Mouse (Mus musculus): Measurements from ENCODE around the gene Noxo1.
"Not testable (repeated sequence)": the region's sequence is repeated elsewhere in the genome, so short reads cannot be mapped to it uniquely, and the experiment has no call there.

Noxo1 gene

GRCm38 (mm10) chr17:24696011-24696697 lies at the start of gene Noxo1, which contains the start of gene Gfer:
Noxo1 (plus strand) TSS chr17:24696234.
Gfer (minus strand) TSS chr17:24696156.
- DNase-seq (ENCODE audit: low read depth, low spot score), result no peak

GRCm38 (mm10) chr17:24646381-24646780 lies 49.7 kb upstream of the Noxo1 start:
- no peak for DNase-seq (ENCODE audit: low read depth, low spot score)

GRCm38 (mm10) chr17:24647493-24647892 lies 48.5 kb upstream of the Noxo1 start:
- no peak for DNase-seq (ENCODE audit: low read depth, low spot score)

- no peak for DNase-seq (ENCODE audit: low read depth, low spot score)
Measured at GRCm38 (mm10) chr17:24648731-24649377, 47.2 kb upstream of the Noxo1 start.

DNA sequence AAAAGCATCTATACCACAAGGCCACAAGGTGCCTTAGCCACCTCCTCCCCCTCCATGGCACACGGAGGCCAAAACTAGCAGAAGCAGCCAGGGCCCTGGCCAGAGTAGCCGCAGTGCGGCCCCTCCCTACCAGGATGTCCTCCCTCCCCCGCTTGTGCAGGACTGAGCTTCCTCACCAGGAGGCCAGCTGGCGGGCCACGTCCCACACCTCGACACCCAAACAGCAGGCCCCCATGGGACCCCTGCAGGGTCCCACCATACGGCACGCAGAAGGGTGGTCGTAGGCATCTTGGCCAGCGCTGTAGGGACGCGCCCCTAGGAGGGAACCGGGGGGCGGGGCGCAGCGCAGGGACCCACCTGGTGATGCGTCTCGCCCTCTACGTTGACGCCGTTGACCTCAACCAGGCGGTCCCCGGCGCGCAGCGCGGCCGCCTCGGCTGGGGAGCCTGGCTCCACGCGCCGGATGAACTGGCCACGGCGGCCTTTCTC lies 46.4 kb upstream of the Noxo1 start:
- no peak for DNase-seq (ENCODE audit: low read depth, low spot score)

DNA sequence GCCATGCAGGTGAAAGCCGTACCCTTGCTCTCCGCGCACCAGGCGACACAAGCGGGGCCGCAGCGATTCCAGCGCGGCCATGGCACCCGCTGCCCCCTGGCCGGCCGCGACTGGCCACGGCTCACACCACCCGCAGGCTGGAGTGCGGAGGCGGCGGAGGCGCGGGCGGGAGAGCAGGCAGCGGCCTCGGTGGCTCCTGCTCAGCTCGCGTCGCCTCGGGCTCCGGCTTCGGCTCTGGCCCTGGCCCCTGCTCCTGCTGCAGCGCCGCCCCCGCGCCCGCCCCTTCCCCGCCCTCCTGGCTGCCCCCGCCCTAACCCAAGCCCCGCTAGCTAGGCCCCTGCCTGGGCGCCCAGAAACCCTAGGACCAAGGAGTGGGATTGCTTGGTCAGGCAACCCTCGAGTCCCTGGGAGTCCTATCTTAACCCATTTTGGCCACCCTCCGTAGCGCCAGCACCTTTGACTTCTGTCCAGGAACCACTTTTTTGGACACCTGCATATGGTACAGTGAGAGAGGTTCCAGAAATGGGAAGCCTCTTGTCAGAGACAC lies 45.9 kb upstream of the Noxo1 start, which contains the start of gene Slc9a3r2:
Slc9a3r2 (minus strand) TSS at position 258 of the 547 bp plus-strand sequence.
- no peak for DNase-seq (ENCODE audit: low read depth, low spot score)

GRCm38 (mm10) chr17:24650766-24651165 lies 45.3 kb upstream of the Noxo1 start:
- no peak for DNase-seq (ENCODE audit: low read depth, low spot score)

DNA sequence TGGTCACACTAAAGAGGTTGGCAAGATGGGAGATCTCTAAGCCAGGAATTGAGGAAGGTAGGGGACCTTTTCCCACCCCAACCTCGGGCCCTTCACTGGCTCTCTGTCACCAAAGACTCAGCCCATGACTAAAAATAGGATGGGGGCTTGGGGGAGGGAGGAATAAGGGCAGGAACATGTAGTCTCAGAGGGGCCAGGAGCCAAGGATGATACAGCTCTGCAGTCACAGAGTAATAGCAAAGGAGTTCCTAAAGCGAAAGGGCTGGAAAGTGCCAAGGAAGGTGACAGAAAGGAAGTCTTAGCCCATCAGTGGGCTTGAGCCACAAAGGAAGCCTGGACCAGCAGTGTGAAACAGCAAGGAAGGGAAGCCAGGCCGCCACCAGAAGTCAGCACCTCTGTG lies 44.2 kb upstream of the Noxo1 start:
- DNase-seq (ENCODE audit: low read depth, low spot score), result no peak

DNA sequence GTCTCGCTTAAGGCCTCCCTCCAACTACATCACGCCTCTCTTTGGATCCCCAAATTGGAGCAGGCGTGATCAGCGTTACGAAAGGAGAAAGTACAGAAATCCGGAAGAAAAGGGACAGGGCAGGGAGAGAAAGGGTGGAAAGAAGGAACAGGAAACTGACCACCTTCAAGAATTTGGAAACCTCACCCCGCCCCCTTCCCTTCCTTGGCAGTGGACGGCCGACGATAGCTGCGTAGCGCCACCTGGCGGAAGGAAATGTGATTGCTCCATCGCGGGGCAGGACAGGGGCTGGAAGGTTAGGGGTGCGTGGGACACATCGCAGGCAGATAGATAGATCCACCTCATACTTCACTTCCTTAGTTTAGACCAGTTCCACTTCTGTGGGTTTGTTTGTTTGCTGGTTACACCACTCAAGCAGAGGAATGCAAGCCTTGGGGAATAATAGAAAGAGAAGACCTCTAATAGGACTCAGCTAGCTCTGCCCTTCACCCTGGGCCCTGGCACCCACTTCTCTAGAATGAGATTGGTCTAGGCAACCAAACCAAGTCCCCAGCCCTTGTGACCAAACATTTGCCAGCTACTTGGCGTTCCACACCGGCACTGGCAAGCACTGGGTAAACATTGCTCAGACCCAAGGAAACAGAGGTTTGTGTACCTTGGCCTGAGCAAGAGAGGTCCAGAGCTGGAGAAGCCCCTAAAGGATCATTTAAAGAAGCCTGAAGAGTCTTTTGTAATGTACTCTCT lies 41.9 kb upstream of the Noxo1 start:
- no peak for DNase-seq (ENCODE audit: low read depth, low spot score)

GRCm38 (mm10) chr17:24654969-24655368 lies 41.1 kb upstream of the Noxo1 start:
- no peak for DNase-seq (ENCODE audit: low read depth, low spot score)

- no peak for DNase-seq (ENCODE audit: low read depth, low spot score)
Measured at GRCm38 (mm10) chr17:24658017-24658758, 37.8 kb upstream of the Noxo1 start, which contains the start of gene Npw. Npw (minus strand) TSS chr17:24658457.

GRCm38 (mm10) chr17:24667011-24667410 lies 29.0 kb upstream of the Noxo1 start:
- not testable (repeated sequence) for DNase-seq (ENCODE audit: low read depth, low spot score)

- no peak for DNase-seq (ENCODE audit: low read depth, low spot score)
Measured at GRCm38 (mm10) chr17:24667416-24667815, 28.6 kb upstream of the Noxo1 start.

DNA sequence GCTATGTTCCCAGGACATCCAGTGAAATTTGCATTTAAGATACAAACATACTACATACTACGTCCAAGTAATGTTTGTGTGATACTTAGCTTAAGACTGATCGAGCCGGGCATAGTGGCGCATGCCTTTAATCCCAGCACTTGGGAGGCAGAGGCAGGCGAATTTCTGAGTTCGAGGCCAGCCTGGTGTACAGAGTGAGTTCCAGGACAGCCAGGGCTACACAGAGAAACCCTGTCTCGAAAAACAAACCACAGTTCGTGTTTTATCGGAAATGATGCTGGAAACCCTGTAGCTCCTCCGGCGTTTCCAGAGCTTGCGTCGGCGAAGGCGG lies 26.9 kb upstream of the Noxo1 start:
- not testable (repeated sequence) for DNase-seq (ENCODE audit: low read depth, low spot score)

- DNase-seq (ENCODE audit: low read depth, low spot score), result peak; percentile 79
Measured at GRCm38 (mm10) chr17:24669545-24670245, 26.3 kb upstream of the Noxo1 start, which contains the start of gene Zfp598. Zfp598 (plus strand) TSS chr17:24669687.

GRCm38 (mm10) chr17:24670246-24670844 lies 25.7 kb upstream of the Noxo1 start:
- no peak for DNase-seq (ENCODE audit: low read depth, low spot score)

DNA sequence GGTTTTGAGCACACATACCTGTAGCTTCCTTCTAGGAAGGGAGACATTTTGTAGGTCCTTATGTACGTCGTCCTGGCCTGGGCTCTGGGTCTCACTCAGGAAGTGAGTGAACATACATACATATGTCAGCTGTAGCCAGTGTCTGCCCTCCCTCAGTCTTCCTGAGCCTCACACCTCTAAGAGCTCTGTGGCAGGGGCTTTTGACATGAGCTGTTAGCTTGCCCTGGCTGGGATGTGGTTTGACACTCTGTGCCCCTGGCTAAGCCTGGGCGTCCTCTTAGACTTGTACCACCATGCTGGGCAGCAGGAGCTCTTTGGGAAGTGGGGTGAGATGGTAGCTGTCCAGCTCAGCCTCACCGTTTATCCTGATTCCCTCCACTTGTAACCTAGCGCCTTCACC lies 24.7 kb upstream of the Noxo1 start:
- no peak for DNase-seq (ENCODE audit: low read depth, low spot score)

DNA sequence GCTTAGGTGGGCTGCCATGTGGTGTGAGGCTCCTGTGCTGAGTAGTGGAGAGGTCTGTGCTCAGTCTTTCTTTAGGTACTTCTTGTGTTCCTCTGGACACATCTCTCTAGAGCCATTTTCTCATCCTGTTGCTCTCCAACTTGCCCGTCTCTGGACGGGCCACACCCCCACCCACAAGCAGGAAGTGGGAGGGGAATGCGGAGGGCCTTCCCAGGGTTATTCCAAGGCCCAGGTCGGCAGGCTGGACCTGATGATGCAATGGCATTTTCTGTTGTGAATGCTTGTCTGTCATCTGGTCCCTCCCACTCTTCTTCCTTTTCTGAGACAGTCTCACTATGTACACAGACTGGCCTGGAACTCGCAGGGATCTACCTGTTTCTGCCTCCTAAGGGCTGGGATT lies 23.9 kb upstream of the Noxo1 start:
- DNase-seq (ENCODE audit: low read depth, low spot score), result no peak

GRCm38 (mm10) chr17:24674277-24674676 lies 21.8 kb upstream of the Noxo1 start:
- DNase-seq (ENCODE audit: low read depth, low spot score), result peak; percentile 74

DNA sequence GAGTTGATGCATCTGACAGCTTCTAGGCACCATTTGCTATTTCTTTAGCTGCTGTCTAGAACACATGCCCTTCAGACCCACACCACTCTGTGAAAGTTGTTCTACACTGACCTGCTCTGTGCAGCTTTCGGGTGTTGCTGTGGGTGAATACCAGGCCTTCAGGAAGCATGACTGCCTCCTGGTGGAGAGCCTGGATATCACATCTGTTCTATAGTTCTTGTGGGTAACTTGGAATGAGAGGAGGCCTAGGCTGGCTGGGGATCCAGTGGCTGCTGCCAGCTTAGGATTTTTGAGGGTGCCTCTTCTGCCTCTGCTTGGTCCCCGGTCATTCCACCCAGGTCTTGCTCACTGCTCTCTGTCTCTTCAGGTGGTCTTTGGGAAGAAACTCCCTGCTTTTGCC lies 19.8 kb upstream of the Noxo1 start:
- no peak for DNase-seq (ENCODE audit: low read depth, low spot score)
